Mouse (Mus musculus) liver, postnatal 0 days (tissue): ENCODE data around the gene Atp8b5.

Source experiments
- CTCF ChIP-seq: sonication (generic); IDR thresholded peaks from 2 replicates; pipeline ENCODE4 v1.5.1; 2016; ENCODE audit warnings: antibody characterized with exemption, low read depth
- EP300 ChIP-seq: IDR thresholded peaks from 2 replicates; pipeline ENCODE4 v1.6.1; 2016; ENCODE audit warnings: antibody characterized with exemption, low read depth, mild to moderate bottlenecking

- TF ChIP-seq CTCF (no peak), EP300 (no peak)
These were observed 54.6 kb downstream of the Atp8b5 start for GRCm38 (mm10) chr4:43321536-43321935.
